Mouse (Mus musculus) kidney, postnatal 10 days (tissue): ENCODE data around the gene Nr5a1.

Experiments used
- DNase-seq: peaks from one replicate; pipeline ENCODE4 v3.0.0; 2021; ENCODE audit warnings: mixed read lengths

Gene Nr5a1

GRCm38 (mm10) chr2:38714324-38714723 is at the start of gene Nr5a1:
Gene Nr5a1 (minus strand): TSS chr2:38714542.
- no peak for DNase-seq

- no peak for DNase-seq
These were observed 25.5 kb upstream of the Nr5a1 start for GRCm38 (mm10) chr2:38739847-38740246.

GRCm38 (mm10) chr2:38739410-38739809 is 25.1 kb upstream of the Nr5a1 start:
- peak; percentile 87 for DNase-seq

GRCm38 (mm10) chr2:38738601-38739301 is 24.4 kb upstream of the Nr5a1 start:
- DNase-seq: no peak

- no peak for DNase-seq
These were observed 21.4 kb upstream of the Nr5a1 start for GRCm38 (mm10) chr2:38735740-38736139.

- no peak for DNase-seq
These were observed 20.4 kb upstream of the Nr5a1 start for GRCm38 (mm10) chr2:38734721-38735120.

GRCm38 (mm10) chr2:38730331-38730827 is 16.0 kb upstream of the Nr5a1 start:
- no peak for DNase-seq

GRCm38 (mm10) chr2:38725427-38725826 is 11.1 kb upstream of the Nr5a1 start:
- DNase-seq: no peak

GRCm38 (mm10) chr2:38723378-38723777 is 9.0 kb upstream of the Nr5a1 start:
- DNase-seq: no peak

GRCm38 (mm10) chr2:38722076-38722475 is 7.7 kb upstream of the Nr5a1 start:
- no peak for DNase-seq

GRCm38 (mm10) chr2:38720661-38721060 is 6.3 kb upstream of the Nr5a1 start:
- DNase-seq: no peak

- no peak for DNase-seq
These were observed 5.0 kb upstream of the Nr5a1 start for GRCm38 (mm10) chr2:38719354-38719753.

GRCm38 (mm10) chr2:38718676-38719075 is 4.3 kb upstream of the Nr5a1 start:
- DNase-seq: no peak

- DNase-seq: no peak
These were observed 3.1 kb upstream of the Nr5a1 start for GRCm38 (mm10) chr2:38717436-38717835.

GRCm38 (mm10) chr2:38713596-38713995 is 746 bp downstream of the Nr5a1 start:
- no peak for DNase-seq

GRCm38 (mm10) chr2:38712769-38713125 is 1.6 kb downstream of the Nr5a1 start:
- DNase-seq: no peak

- DNase-seq: no peak
These were observed 2.1 kb downstream of the Nr5a1 start for GRCm38 (mm10) chr2:38712076-38712768.

- peak; percentile 22 for DNase-seq
These were observed 2.9 kb downstream of the Nr5a1 start for GRCm38 (mm10) chr2:38711421-38711861.

GRCm38 (mm10) chr2:38710304-38711241 is 3.8 kb downstream of the Nr5a1 start:
- peak; percentile 50 for DNase-seq

- DNase-seq: peak; percentile 72
These were observed 5.2 kb downstream of the Nr5a1 start for GRCm38 (mm10) chr2:38708907-38709688.

- DNase-seq: peak; percentile 47
These were observed 7.7 kb downstream of the Nr5a1 start for GRCm38 (mm10) chr2:38706661-38707060.

- DNase-seq: no peak
These were observed 9.3 kb downstream of the Nr5a1 start for GRCm38 (mm10) chr2:38705036-38705435.
